Mouse (Mus musculus) embryo, embryonic 10.5 days (tissue): ENCODE results near the gene Fut2.

ENCODE experiments used
- DNase-seq: peaks from one replicate; pipeline ENCODE4 v3.0.0-alpha.2; 2015; ENCODE audit warnings: low spot score

Fut2 gene

DNA sequence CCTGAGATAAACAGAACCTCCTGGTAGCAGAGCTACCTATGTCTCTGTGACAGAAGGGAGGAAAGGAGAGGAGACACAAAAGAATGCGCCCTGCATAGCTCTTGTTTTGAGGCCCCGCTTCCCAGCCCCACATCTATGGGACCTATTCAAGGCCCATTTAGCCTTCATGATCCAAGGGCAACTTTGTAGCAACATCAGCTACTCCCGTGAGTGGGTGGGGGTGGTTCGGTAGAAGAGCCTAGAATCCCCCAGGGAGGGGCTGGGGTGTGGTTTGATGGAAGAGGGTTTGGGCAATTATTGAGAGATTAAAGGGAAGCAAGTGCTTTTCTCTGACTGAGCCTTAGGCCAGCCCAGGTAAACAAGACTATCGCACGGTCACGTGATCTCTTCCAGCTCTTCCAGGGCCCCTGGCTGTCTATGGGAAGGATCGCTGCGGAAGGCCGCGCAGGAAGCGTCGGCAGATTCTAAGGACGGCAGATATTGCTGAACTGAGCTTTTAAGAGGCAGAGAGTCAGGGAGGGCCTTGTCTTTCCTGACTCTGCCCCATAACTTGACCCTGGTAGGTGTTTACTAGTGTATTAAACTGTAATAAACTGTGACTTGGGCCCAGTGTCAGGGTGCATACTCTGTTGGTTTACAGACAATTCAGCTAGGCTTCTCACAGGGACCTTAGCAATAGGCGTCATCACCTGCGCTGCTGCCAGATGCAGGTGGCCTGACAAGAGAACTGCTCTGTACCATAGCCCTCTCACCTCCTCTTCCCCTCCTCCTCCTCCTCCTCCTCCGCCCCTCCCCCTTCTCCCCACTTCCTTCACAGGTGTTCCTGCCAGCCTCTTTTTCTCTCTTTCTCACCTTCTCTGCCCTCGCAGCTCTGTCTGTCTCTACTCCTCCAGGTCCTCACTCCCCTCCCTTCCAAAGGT, 67.0 kb downstream of the Fut2 start:
- DNase-seq = no peak
